Mouse (Mus musculus) right cerebral cortex, postnatal 36 days (tissue): ENCODE measurements around the gene Ick.
"Not testable (repeated sequence)": the region's sequence is repeated elsewhere in the genome, so short reads cannot be mapped to it uniquely, and the experiment has no call there.

Source experiments
- DNase-seq, 2 experiments: peaks; one replicate each; pipeline ENCODE4 v3.0.0; 2022; ENCODE audit warnings: low spot score in 2 of 2, mixed read lengths in 1 of 2

Gene Ick

DNA sequence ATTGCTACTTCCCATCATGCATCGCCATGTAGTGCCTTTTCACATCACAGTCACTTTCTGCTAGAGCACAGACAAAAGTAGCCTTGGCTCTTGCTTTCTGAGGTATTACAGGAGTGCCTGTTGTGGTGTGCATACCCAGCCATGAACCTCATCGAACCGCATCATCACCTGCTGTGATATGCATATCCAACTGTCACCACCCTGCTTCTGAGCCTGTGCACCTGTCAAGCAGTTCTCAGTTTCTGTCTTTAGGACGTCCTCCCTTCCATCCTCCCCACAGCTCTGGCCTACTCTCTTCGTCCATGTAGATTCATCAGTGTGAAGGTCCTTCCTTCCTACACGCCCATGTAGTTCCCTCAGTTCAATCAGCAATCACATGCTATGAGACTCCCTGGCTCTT, 39.2 kb downstream of the Ick start:
- no peak for DNase-seq

DNA sequence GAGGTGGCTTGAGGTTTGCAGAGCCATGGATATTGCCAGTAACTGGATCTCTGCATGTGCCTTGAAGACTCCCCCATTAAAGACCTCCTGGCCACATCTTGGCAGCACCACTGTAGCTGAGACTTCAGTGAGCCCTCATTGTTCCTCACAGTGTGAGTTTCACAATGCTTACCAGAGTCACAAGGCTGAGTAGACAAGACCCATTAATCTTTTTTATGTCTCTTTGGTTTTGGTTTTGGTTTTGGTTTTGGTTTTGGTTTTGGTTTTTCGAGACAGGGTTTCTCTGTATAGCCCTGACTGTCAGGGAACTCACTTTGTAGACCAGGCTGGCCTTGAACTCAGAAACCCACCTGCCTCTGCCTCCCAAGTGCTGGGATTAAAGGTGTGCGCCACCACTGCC, 40.8 kb downstream of the Ick start:
- not testable (repeated sequence) for DNase-seq

DNA sequence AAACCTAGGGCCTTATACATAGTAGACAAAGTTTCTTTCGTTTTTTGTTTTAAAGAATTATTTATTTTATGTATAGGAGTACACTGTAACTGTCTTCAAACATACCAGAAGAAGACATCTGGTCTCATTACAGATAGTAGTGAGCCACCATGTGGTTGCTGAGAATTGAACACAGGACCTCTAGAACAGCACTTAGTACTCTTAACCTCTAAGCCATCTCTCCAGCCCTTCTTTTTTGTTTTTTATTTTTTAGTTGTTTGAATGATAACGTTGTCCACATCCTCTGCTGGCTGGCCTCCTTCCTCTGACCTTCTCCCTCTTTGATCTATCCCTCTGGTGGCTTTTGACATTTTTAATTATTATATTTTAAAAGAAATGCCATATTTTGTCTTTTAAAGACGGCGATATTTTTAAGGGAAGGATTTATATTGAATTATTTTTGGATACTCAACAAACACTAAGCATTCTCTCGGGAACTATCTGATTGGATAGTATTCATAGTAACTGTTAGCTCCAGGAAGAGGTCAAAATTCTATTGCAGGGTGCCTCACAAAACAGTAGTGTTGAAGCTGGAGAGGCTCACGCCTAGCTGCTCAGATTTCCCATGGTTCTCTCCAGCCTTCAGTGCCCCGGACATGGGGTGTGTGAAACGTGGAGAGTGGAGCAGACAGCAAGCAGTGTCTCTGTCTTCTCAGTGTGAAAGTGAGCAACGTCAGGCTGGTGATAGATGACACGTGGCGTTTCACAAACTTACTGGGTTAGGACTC, 45.4 kb downstream of the Ick start:
- DNase-seq, result no peak

DNA sequence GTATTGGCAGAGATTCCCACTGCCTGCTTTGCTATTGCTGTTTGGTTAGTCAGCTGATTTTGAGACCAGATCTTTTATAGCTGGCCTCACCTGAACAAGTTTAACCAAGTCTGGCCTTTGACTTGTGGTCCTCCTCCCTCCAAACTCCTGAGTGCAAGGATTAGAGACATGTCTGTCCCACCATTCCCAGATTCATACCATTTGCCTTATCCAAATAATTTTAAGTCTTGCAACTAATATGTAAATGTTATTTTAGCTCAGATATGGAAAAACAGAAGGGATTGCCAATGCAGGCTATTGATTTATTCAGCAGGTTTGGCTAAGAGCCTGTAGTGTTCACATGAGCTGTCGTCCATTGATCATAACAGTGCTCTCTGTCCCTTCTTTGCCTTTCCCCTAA, 48.2 kb downstream of the Ick start:
- no peak for DNase-seq

GRCm38 (mm10) chr9:78163291-78163690, 54.3 kb downstream of the Ick start:
- DNase-seq, result no peak

DNA sequence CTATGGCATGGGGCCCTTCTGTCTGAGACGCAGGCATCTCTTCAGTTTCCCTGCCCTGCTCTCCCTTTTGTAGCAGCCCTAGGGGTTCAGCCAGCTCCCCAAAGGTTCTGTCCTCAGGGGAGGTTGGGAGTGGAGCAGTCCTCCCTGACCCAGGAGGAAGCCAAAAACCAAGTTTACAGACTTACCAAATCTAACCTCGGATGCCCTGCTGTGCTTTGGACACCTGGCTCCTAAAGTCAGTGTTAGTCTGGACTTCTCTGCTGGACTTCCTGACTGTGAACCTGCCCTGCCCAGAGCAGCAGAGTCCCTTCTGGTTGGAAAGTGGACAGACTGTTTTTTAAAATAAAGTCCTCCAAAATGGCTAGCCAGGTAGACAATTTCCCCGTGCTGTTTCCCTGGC, 55.7 kb downstream of the Ick start:
- no peak for DNase-seq

- DNase-seq, result no peak
Observed at GRCm38 (mm10) chr9:78165454-78165853, 56.5 kb downstream of the Ick start.

GRCm38 (mm10) chr9:78166694-78167452, 57.9 kb downstream of the Ick start:
- DNase-seq, result no peak

DNA sequence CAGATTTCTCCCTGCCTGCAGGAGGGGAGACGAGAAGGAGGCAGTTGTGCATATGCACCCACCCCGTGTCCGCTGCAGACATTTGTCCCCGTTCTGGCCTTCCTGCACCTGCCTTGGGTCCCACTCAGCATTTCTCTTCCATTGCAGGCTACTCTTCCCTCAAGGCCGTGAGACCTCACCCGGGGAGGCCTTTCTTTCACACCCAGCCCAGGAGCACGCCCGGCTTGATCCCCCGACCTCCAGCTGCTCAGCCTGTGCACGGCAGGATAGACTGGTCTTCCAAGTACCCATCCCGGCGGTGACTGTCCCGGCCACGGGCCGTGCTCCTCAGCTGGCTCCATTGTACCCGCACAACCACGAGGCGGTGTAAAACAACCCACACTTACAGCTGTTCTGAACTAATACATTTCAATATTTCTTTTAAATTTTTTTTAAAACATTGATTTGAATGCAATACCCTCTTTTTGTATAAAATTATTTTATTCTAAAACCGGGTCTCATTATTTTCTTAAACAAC, 58.5 kb downstream of the Ick start:
- no peak for DNase-seq

- DNase-seq, result no peak
Observed at GRCm38 (mm10) chr9:78168864-78169263, 59.9 kb downstream of the Ick start.

GRCm38 (mm10) chr9:78174016-78174415, 65.0 kb downstream of the Ick start:
- DNase-seq, result no peak

GRCm38 (mm10) chr9:78174925-78175276, 65.9 kb downstream of the Ick start:
- DNase-seq, result not testable (repeated sequence)

- DNase-seq, result peak; percentile 94 to 98
Observed at GRCm38 (mm10) chr9:78175277-78176200, 66.5 kb downstream of the Ick start.

DNA sequence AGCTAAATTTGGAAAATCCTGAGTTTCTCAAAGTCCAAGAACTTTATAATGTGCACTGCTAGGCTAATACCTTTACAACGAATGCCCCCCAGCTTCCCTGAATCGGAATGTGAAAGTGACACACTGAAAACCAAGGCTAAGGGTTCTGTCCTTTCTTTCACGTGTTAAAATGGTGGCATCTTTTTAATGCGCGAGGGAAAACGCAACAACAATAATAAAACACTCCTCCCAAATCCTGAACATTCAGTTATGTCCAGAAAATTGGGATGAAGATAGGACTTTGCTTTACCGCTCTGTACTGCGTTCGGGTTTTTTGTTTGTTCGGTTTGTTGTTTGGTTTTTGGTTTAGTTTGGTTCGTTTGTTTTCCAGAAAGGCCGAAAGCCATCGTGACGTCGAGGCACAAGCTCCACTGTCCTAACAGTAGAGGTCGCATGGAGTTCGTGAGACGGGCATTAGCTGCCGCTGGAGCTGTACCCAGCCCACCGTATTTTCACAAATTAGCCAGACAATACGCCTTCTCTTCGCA, 67.3 kb downstream of the Ick start:
- DNase-seq, result peak; percentile 29 to 39

DNA sequence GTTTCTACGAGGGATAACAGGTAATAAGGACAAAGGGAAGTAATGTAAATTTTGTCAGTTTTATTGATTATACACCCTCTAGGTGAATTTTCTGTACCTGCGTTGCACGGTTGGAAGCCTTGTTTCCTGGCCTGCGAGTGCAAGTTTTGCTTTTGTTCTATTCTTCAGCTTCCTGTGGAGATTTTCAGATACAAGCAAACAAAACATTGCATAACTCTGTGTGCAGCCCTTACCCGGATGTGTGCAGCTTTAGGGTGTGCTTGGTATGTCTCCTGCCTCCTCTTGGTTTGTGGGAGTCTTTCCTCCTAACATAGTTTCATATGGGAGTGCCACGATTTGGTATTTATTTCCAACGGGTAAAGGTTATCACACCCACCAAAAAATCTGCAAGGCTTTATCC, 67.8 kb downstream of the Ick start:
- DNase-seq, result peak in 1 of 2 experiments; percentile 24

DNA sequence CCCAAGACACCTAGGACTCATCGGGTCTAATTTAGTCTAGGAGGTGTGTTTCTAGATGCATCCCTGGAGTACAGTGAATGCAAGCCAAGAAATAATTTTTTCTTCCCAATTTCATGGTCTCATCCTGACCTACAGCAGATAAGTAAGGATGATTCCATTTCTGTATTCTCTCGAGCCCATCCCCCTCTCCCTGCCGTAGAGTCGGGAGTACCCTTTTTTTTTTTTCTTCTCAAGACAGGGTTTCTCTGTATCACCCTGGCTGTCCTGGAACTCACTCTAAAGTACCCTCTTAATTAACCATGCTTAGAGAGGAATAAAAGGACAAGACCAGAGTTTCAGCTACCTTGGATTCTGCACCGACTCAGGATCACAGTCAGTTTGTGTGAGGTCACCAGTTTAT, 69.2 kb downstream of the Ick start:
- DNase-seq, result no peak

- no peak for DNase-seq
Observed at GRCm38 (mm10) chr9:78179071-78179470, 70.1 kb downstream of the Ick start.

- DNase-seq, result not testable (repeated sequence)
Observed at GRCm38 (mm10) chr9:78182474-78182873, 73.5 kb downstream of the Ick start, which contains the start of gene Gsta4. Gsta4 (plus strand) TSS chr9:78182774.

DNA sequence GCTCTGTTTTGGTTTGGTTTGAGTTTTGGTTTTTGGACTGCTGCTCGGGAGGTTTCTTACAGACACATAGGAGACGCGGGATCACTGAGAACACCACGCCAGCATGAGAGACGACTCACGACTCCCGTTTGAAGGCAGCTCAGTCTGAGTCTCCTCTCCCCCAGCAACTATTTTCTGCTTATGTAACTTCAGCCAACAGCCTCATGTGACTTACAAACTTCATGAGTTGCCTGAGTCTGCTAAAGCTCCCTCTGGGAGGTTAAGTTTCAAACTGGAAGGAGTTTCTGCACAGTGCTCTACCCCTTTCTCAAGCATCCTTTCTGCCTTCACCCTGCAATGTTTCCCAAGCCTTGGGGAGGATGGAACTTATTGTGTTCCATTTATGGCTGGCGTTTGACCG, 76.7 kb downstream of the Ick start:
- no peak for DNase-seq

DNA sequence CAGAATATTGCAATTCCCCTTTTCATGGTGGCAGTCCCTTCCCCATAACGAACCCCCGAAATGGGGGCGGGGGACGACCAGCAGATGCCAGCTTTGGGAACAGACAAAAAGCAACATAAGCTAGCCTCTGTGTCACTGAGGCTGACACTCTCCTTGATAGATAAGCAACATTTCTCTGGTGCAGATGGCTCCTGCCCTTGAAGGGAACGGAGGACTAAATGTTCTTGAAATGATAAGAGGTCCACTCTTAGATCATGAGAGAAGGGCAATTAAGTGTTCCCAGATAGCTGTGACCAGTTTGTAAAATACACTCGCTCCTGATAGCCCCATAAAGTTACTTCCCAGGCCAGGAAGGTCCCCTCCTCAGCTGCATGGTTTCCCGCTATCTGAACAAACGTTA, 79.9 kb downstream of the Ick start:
- DNase-seq, result no peak
